Mouse (Mus musculus): ENCODE data around the gene Upb1. TPM values are rescaled to one million over a fixed set of nuclear protein-coding genes. Genes with fewer than 3 reads are reported as not detected.

Gene Upb1
- polyA plus RNA-seq, 1 experiment from 2014 or later, result not detected

GRCm38 (mm10) chr10:75477034-75477433 is 76.1 kb downstream of the Upb1 start:
- H3K36me3 ChIP-seq, result no peaks in the 10 kb centered on the region
- H3K4me3 ChIP-seq, result no peak overlapping the region
- H3K9me3 ChIP-seq, result no peaks in the 10 kb centered on the region
- DNase-seq (ENCODE audit: low spot score), result no peak
- 82% methylated on average over 9 of the region's 9 CpGs for WGBS
- no peak overlapping the region for H3K27ac ChIP-seq
- peaks cover 10% of the 10 kb centered on the region for H3K4me1 ChIP-seq (replicated peaks)
- no peaks in the 10 kb centered on the region for H3K27me3 ChIP-seq (ENCODE audit: insufficient read depth, poor library complexity, severe bottlenecking)

- whole genome bisulfite sequencing, result 89% methylated on average over 2 of the region's 2 CpGs
- peaks cover 2% of the 10 kb centered on the region for H3K4me1 ChIP-seq (replicated peaks)
- H3K27me3 ChIP-seq (ENCODE audit: insufficient read depth, poor library complexity, severe bottlenecking), result no peaks in the 10 kb centered on the region
- DNase-seq (ENCODE audit: low spot score), result no peak
- no peak overlapping the region for H3K4me3 ChIP-seq
- H3K36me3 ChIP-seq, result no peaks in the 10 kb centered on the region
- H3K9me3 ChIP-seq, result no peaks in the 10 kb centered on the region
- no peak overlapping the region for H3K27ac ChIP-seq
Observed at GRCm38 (mm10) chr10:75479955-75480354, 79.0 kb downstream of the Upb1 start.

GRCm38 (mm10) chr10:75481703-75482102 is 80.8 kb downstream of the Upb1 start:
- H3K36me3 ChIP-seq, result no peaks in the 10 kb centered on the region
- DNase-seq (ENCODE audit: low spot score), result no peak
- 82% methylated on average over 4 of the region's 4 CpGs for whole genome bisulfite sequencing
- no peak overlapping the region for H3K27ac ChIP-seq
- H3K4me1 ChIP-seq (replicated peaks), result no peaks in the 10 kb centered on the region
- H3K4me3 ChIP-seq, result no peak overlapping the region
- H3K27me3 ChIP-seq (ENCODE audit: insufficient read depth, poor library complexity, severe bottlenecking), result no peaks in the 10 kb centered on the region
- H3K9me3 ChIP-seq, result no peaks in the 10 kb centered on the region

GRCm38 (mm10) chr10:75482271-75482670 is 81.4 kb downstream of the Upb1 start:
- WGBS, result 89% methylated on average over 5 of the region's 5 CpGs
- DNase-seq (ENCODE audit: low spot score), result no peak
- H3K27me3 ChIP-seq (ENCODE audit: insufficient read depth, poor library complexity, severe bottlenecking), result no peaks in the 10 kb centered on the region
- H3K9me3 ChIP-seq, result no peaks in the 10 kb centered on the region
- no peak overlapping the region for H3K4me3 ChIP-seq
- H3K27ac ChIP-seq, result no peak overlapping the region
- H3K4me1 ChIP-seq (replicated peaks), result no peaks in the 10 kb centered on the region
- H3K36me3 ChIP-seq, result no peaks in the 10 kb centered on the region

GRCm38 (mm10) chr10:75482919-75483483 is 82.1 kb downstream of the Upb1 start:
- 92% methylated on average over 11 of the region's 11 CpGs for WGBS
- Histone ChIP-seq H3K36me3 (no peaks in the 10 kb centered on the region), H3K27ac (no peak overlapping the region), H3K27me3 (ENCODE audit: insufficient read depth, poor library complexity, severe bottlenecking) (no peaks in the 10 kb centered on the region), H3K4me1 (replicated peaks) (no peaks in the 10 kb centered on the region), H3K9me3 (no peaks in the 10 kb centered on the region), H3K4me3 (no peak overlapping the region)
- DNase-seq (ENCODE audit: low spot score), result no peak

- H3K36me3 ChIP-seq, result no peaks in the 10 kb centered on the region
- no peaks in the 10 kb centered on the region for H3K27me3 ChIP-seq (ENCODE audit: insufficient read depth, poor library complexity, severe bottlenecking)
- whole genome bisulfite sequencing, result 95% methylated on average over 6 of the region's 6 CpGs
- DNase-seq (ENCODE audit: low spot score), result no peak
- no peaks in the 10 kb centered on the region for H3K4me1 ChIP-seq (replicated peaks)
- H3K27ac ChIP-seq, result no peak overlapping the region
- no peak overlapping the region for H3K4me3 ChIP-seq
- no peaks in the 10 kb centered on the region for H3K9me3 ChIP-seq
Observed at GRCm38 (mm10) chr10:75484066-75484465, 83.2 kb downstream of the Upb1 start.

GRCm38 (mm10) chr10:75484767-75485166 is 83.9 kb downstream of the Upb1 start:
- H3K36me3 ChIP-seq, result no peaks in the 10 kb centered on the region
- 84% methylated on average over 6 of the region's 6 CpGs for WGBS

GRCm38 (mm10) chr10:75486086-75486979 is 85.4 kb downstream of the Upb1 start:
- 52% methylated on average over 9 of the region's 9 CpGs for WGBS
- Histone ChIP-seq H3K27ac (no peak overlapping the region), H3K9me3 (no peaks in the 10 kb centered on the region), H3K4me3 (no peak overlapping the region), H3K27me3 (ENCODE audit: insufficient read depth, poor library complexity, severe bottlenecking) (no peaks in the 10 kb centered on the region), H3K36me3 (no peaks in the 10 kb centered on the region), H3K4me1 (replicated peaks) (no peaks in the 10 kb centered on the region)
- DNase-seq (ENCODE audit: low spot score), result peak; percentile 75

More at GRCm38 (mm10) chr10:75484767-75485166, 83.9 kb downstream of the Upb1 start:
- no peak for DNase-seq (ENCODE audit: low spot score)
- H3K9me3 ChIP-seq, result no peaks in the 10 kb centered on the region
- no peaks in the 10 kb centered on the region for H3K27me3 ChIP-seq (ENCODE audit: insufficient read depth, poor library complexity, severe bottlenecking)
- H3K4me1 ChIP-seq (replicated peaks), result no peaks in the 10 kb centered on the region
- no peak overlapping the region for H3K27ac ChIP-seq
- no peak overlapping the region for H3K4me3 ChIP-seq

GRCm38 (mm10) chr10:75487131-75487530 is 86.2 kb downstream of the Upb1 start:
- no peaks in the 10 kb centered on the region for H3K4me1 ChIP-seq (replicated peaks)
- H3K9me3 ChIP-seq, result no peaks in the 10 kb centered on the region
- H3K27ac ChIP-seq, result no peak overlapping the region
- no peaks in the 10 kb centered on the region for H3K36me3 ChIP-seq
- no peaks in the 10 kb centered on the region for H3K27me3 ChIP-seq (ENCODE audit: insufficient read depth, poor library complexity, severe bottlenecking)
- DNase-seq (ENCODE audit: low spot score), result no peak
- no peak overlapping the region for H3K4me3 ChIP-seq
- WGBS, result 73% methylated on average over 3 of the region's 3 CpGs

- WGBS, result 77% methylated on average over 2 of the region's 2 CpGs
- no peak overlapping the region for H3K27ac ChIP-seq
- H3K9me3 ChIP-seq, result no peaks in the 10 kb centered on the region
- no peaks in the 10 kb centered on the region for H3K27me3 ChIP-seq (ENCODE audit: insufficient read depth, poor library complexity, severe bottlenecking)
- H3K4me1 ChIP-seq (replicated peaks), result no peaks in the 10 kb centered on the region
- H3K4me3 ChIP-seq, result no peak overlapping the region
- no peaks in the 10 kb centered on the region for H3K36me3 ChIP-seq
- no peak for DNase-seq (ENCODE audit: low spot score)
Observed at GRCm38 (mm10) chr10:75489522-75489921, 88.6 kb downstream of the Upb1 start.

- Histone ChIP-seq H3K9me3 (no peaks in the 10 kb centered on the region), H3K27me3 (ENCODE audit: insufficient read depth, poor library complexity, severe bottlenecking) (no peaks in the 10 kb centered on the region), H3K4me3 (no peak overlapping the region), H3K36me3 (no peaks in the 10 kb centered on the region), H3K4me1 (replicated peaks) (no peaks in the 10 kb centered on the region), H3K27ac (no peak overlapping the region)
- 90% methylated on average over 2 of the region's 2 CpGs for WGBS
- no peak for DNase-seq (ENCODE audit: low spot score)
Observed at GRCm38 (mm10) chr10:75490731-75491130, 89.8 kb downstream of the Upb1 start.

Data from hindbrain, embryonic 10.5 days (tissue).